Mouse (Mus musculus): ENCODE results near the gene Tmem178b.

Gene Tmem178b

DNA sequence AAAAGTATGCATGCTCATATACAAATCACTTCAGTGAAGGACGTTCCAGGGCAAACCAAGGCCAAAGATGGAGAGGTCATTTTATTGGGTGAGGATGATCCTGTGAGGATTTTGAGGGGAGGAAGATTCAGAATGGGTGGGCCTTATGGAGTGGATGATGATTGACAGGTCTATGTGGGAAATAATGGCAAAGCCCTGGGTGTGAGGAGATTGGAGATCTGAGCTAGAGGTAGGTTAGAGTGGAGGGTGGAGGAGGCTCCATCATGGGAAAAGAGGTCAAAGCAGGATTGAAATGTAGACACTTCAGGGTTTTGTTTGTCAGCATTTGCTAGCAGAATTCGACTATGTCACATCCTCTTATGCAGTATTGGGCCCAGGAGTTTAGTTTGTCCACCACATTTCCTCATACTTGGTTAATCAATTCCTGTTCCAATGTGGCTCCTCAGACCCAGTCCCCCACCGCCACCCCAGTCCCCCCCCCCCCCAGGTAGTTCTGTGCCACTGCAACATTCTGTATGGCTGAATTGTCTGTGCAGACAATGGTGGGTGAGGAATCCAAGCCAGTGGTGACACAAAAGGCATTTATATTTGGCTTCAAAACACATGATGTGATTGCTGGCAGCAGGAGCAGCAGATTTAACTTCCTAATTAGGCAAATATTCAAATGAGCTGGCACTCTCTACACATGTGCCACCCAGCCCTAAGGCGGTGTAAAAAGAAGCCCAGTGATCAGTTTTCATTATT is 150.7 kb downstream of the Tmem178b start:
- DNase-seq, result no peak

DNA sequence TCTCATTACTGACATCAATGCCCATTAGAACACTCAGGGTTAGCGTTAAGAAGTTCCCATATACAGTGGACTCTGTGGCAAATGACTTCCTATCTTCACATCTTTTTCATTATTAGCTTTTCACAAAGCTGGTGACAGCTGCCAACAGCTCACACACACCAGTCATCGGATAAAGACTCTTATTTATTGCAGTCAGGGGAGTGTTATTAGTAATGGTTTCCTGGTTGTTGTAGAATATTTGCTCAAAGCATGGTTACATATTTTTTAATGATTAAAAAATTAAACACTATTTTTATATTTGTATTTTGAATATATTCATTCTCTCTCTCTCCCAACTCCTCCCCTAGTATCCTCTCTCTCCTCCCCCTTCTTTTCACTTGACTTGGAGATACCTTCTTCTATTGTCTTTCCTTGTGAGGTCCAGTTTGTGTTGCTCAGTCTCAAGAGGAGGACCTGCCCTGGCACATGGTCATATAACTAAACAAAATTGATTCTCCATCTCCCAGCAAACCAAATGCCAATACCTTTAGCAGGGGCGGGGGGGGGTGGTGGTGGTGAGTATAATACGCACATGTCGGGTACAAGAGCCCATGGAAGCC is 151.4 kb downstream of the Tmem178b start:
- DNase-seq, result no peak

DNA sequence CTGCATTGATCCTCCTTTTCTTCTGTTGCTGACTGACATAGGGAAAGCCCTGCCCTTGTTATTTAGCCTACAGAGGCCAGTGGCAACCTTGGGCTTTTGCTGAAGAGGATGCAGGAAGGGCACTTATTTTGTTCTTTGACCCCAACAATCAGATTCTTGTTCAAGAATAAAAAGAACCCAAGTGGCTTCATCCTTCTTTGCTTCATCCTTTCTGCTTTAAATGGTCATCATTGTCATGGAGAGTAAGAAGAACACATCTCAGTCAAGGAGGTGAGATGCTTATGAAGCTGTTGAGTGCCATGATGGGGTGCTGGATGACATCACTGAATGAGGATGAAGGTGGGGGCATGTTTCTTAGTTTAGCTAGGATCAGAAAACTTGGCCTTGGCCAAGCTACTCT is 159.8 kb downstream of the Tmem178b start:
- no peak for DNase-seq

DNA sequence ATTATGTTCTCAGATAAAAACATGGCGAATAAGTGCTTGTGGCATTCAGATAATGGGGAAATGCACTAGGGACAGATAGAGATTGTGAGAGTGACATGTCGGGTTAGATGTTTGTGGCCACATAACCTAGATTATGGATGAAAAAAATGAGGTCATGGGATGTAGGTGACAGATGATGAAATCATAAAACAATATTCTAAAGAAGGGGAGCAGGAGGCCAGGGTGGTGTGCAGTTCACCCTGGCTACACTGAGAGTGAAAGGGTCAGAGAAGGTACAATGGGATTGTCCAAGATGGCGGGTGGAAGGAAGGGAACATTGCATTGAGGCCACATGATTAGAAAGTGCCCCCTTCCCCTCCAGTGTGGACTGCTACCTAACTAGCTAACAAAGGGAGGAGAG is 160.9 kb downstream of the Tmem178b start:
- DNase-seq, result no peak

DNA sequence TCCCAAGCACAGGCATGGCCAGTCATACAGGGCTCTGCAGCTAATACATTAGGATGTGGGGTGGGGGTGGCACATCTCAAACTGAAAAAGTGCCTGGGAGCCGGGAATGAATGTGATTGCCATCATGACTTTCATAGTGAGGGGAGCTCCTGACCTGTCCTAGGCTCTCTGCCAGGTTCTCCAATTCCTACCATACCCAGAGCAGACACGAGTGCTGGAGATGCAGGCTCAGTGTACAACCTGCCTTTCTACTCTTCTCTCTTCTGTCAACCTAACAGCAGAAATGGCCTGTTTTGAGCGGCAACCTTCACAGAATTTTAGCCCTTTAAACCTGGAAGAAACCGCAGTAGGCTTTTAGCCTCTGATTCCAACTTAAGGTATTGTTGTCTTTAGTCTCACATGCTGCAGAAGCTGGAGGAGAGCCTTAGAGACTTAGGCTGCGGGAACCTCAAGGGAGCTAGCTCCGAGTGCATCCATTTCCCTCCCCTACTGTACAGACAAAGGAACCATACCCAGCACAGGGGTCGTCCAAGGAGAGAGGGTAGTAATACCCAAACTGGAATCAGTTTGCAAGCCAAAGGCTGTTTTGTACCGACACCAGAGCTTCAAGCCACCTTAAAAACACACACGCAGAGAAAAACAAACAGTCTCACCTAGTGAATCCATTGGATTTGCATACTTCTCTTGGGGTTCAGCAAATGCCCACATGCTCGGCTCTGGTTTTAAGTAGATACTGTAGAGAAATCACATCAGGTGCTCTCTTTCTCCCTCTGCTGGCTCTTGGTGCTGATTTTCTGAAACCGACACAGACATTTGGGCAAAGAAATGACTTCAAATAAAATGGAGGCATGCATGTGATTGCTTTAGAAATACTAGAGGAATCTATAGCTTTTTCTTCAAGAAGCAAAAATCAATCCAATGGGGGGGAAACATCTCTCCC is 176.2 kb downstream of the Tmem178b start:
- DNase-seq, result no peak

DNA sequence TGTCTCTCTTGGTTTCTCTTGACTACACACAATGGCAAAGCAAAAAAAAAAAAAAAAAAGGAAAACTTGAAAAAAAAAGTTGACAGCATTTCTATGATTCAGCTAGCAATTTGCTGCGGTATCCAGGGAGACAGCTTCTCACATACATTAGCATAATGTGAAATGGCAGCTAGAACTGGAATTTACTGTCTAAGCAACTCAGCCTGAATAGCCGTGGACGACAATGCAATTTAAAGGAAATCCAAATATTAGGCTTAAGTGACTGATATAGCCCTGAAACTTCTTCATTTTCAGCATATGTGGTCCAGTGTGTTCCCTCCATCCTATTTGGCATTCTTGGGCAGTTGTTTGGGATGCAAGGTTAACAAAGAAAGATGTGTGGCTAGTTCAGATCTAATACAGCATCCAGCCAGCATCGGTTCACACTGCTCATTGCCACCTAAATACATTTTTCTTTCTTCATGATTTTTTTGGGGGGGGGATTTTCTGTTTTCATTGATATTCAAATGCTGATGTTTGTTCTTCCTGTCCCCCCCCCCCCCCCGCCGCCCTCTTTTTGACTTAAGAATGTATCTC is 176.9 kb downstream of the Tmem178b start:
- DNase-seq, result no peak

DNA sequence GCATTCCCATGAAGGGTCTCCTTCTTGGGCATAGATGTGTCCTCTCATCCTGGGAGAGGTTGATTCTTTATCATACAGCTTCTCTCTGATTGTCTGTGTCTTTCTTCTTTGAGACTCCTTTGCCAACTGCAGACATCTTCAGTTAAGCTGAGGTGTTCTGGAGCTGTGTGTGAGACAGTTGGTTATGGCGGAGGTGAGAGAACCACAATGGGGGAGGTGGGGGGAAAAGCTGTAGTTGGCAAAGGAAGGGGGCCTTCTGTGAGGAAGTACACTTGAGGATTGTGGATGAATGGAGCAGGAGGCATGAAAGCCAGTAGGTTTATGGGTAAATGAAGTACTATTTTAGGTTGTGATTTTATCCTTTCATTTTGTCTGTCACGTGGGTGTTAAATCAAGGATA is 178.6 kb downstream of the Tmem178b start:
- no peak for DNase-seq

DNA sequence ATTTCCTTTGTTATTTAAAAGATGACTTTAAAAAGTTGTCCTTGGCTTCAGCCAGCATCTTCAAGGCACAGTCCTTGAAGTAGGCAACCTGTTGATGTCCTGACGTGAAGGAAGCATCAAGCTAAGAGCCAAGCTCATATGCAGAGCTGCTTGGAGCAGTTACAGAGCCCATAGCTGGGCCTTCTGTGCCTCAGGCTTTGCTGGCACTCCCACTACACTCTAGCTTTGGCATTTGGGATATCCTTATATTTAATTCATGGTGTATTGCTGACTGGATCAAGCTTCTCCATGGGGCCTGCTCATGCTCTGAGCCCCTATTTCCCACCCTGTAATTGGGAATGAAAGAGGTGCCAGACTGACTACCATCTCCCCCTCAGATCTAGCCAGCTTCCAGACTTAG is 179.5 kb downstream of the Tmem178b start:
- DNase-seq, result no peak

DNA sequence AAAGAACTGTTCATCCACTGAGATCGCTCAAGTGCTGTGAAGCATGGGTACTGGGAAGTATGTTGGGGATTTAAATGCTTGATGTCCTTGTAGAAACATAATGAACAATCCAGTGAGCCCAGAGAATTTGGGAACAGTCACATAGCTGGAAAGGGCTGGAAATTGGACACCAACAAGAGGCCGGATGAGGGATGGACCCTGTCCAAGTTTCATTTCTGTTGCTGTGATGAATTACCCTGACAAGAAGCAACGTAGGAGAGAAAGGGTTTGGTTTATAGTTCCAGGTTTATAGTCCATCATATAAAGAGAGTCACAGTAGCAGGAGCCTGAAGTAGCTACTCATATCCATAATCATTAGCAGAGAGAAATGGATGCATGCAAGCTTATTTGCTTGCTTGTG is 186.4 kb downstream of the Tmem178b start:
- no peak for DNase-seq

DNA sequence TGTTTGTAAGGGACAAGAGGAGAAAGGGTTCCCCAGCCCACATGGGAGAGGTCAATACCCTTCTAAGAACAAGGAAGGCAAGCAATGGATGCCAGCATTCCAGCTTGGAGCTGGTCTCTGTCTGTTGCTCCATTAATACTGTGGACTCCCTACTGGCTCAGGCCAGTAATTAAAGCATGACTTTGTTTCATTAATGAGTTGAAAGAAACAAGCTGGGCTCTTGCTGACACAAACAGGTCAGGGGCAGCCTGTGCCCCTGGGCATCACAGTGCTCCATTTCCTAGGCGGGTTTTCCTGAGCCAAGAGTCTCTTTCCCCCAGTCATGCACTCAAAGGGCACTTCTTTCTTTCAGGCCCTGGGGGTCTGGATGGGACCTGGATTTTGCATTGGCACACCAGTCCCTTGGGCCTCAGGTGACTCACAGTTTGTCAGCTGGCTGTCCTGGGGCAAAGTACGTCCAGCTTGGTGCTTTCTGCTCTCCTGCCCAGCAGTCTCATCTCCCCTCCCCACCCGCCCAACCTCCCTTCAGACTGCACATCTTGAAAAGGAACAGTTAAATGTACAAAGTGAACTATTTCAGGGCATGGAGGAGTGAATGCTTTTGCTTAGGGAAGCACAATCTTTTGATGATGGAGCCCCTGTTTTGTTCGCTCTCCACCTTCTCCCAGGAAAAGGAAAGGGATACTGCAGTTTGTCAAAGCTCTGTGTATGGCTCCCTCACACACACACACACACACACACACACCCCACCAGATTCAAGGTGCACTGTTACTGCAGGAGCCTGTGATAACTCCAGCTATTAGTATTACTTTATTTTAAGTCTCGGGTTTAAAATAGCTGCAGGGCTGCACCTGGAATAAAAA is 188.5 kb downstream of the Tmem178b start:
- peak; percentile 26 for DNase-seq

DNA sequence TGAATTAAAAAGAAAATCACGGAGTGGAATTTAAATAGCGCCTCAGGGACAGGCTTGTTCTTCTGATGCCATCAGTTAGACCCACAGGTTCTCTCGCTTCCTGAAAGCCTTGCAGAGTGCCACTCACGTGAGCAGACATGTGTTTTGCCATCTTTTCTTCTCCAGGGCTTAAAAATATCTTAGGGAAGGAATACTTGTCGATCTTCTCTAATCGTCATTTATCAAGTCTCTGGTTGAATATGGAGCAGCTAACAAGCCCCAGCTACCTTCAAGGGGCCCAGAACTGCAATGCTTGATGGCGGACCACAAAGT is 189.1 kb downstream of the Tmem178b start:
- DNase-seq, result no peak

DNA sequence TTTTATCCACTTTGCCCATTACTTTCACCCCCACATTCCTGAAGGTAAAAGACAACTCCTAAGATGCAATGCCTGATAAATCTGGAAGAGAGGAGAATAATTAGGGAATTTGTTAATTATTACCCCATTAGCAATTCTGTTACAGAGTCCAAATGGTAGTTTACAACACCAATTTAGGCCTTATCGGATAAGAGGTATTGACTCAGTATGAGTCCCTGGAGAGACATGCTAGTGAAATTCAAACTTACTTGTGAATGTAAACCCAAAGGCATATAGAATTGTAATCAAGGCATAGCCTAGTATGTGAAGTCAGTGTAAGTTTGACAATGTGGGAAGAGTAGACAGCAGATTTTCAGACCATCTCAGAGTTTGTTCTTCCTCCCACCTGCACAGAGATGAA is 190.4 kb downstream of the Tmem178b start:
- no peak for DNase-seq

DNA sequence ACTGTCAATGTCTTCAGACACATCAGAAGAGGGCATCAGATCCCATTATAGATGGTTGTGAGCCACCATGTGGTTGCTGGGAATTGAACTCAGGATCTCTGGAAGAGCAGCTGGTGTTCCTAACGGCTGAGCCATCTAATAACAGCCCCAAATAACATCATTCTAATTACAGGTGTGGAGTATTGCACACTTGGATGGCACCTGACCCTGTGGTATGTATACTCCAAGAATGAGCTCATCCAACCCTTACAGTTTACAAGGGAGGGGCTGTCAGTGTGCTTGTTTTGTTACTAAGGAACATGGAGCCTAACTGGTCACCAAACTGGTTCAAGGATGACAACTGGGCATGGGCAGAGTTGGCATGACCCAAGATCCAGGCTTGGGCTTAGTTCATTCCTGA is 190.8 kb downstream of the Tmem178b start:
- no peak for DNase-seq

DNA sequence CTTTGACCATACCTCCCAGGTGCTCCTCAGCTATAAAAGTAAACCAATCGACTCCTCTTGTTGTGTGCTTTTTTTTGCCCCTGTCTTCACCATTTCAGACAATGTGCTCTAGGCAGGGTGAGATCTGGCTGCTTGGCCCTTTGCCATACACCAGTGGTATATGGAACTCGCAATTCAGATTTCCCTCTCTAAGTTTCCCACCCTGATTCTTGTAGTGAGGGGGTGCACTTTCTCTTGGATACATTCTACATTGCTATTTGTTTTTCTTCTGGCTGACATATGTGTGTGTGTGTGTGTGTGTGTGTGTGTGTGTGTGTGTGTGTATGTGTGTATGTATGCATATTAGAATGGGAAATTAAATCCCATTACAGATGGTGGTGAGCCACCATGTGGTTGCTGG is 191.3 kb downstream of the Tmem178b start:
- DNase-seq, result no peak

DNA sequence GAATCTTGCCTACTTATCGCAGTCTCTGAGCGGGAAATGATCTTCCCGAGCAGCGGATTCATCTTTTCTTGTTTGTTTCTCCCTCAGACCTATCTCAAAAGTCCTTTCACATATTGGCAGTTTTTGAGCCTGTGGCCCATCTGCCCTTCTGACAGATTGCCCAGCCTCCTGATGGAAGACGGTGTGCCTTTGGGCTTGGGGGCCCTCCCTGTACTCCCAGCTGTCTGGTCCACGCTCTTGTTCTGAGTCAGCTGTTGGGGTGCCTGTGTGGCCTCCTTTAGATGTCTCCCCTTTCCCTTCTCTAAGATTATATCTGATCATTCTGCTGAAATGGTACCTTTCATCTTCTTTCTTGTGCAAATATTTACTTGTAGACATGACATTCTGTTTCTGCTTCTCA is 195.4 kb downstream of the Tmem178b start:
- no peak for DNase-seq

DNA sequence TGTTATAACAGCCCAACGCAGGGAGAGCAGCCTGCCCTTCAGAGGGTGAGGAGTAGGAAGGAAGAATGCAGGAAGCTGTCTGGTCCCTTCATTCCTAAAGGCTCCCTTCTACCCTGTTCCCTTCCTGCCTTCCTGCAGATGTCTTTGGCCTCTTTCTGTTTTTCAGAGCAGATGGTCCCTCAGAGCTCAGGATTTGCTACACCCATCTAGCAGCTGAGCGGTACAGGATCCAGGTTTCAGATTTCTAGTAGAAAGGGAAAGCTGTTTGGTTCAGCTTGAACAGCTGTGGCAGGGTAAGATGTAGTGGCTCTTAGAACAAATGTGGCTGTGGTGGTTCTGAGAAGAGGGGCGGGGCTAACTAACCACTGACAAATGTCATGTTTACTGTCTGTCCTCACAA is 197.9 kb downstream of the Tmem178b start:
- no peak for DNase-seq

DNA sequence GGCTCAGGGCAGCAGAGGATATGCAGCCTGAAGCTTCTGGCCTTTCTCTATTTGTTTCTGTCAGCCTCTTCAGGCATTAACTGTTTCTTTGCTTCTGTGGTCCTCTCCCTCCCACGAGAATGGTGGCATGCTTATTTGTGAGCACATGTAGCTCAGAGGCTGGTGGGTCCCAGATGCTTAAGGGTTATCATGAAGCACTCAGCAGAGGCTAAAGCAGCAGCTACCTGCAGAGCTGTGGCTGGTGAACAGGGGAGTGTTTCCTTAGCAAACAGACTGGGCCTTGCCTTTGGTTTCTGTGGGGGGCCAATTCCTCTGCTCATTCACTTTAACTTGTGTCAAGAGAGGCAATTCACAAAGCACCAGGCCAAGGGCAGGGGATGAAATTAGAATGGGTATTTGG is 203.0 kb downstream of the Tmem178b start:
- no peak for DNase-seq

DNA sequence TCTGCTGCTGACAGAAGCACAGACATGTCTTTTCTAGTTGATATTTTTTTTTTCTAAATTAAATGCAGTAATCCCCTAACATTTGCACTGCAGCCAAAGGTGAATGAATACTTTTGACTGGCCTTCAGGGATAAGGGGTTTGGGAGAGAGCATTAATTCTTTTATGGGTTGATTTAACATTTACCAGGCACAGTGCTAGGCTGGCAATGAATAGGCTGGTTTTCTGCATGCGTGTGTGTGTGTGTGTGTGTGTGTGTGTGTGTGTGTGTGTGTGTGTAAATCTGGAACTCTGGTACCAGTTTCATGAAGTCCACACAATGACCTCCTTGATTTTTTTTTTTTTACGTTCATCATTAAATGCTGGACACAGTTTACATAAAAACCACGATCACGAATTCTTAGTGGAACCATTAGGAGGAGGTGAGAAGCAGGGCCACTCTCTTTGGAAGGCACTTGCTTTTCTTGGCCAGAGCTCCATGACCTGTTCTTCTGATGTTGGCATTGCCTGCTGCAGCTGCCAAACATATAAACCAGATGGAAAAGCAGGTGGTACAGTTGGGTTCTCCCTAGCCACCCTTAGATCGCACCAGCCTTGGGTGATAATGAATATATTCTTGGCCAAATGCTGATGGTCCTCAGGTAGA is 203.7 kb downstream of the Tmem178b start:
- no peak for DNase-seq

DNA sequence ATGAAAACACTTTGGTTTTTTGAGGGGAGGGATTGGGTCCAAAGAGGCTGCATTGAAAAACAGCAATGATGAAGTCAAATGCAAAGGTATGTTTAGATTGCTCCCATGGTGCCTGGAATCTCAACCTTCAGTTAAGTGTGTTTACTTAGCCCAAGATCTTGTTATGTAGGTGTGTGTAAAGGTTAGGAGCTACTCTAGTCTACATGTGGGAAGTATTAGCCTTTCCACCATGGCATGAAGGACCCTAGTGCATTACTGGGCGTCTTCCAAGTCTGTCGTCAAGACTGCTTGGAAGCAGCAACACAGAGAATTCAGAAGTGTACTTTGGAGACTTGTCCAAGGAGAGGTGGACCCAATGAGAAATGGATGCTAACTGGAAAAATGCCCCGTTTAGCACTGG is 205.3 kb downstream of the Tmem178b start:
- no peak for DNase-seq

DNA sequence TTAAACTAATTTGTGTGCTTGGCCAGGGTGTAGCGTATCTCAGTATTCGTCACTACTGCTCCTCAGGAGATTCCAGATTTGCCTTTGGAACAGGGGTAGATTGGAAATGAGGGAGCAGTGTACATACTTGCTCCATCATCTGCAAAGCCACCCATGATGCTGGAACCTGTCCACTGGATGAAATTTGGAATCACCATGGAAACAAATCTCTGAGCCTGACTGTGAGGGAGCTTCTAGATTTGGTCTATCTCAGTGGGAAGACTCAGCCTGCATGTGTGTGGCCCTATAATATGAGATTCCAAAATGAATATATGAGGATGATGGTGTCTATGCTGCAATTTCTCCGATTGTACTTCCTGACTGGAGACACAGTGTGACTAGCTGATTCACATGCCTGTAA is 210.7 kb downstream of the Tmem178b start:
- no peak for DNase-seq

DNA sequence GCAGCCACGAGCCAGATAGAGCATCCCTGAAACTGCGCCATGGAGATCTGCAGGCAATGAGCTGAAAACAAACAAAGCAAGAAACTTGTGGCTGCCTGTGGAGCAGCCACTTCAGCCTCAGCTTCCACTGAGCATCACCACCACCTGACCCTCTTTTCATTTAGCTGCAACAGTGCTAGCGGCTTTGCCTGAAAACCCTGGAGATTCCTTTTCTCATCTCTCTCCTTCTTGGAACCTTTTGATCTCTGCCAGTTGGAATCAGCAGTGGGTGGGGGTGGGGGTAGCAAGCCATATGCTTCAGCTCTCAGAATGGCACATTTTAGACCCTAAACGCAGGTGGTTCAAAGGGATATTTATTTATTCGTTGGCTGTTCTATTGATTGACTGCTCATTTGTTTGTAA is 218.2 kb downstream of the Tmem178b start:
- DNase-seq, result no peak

DNA sequence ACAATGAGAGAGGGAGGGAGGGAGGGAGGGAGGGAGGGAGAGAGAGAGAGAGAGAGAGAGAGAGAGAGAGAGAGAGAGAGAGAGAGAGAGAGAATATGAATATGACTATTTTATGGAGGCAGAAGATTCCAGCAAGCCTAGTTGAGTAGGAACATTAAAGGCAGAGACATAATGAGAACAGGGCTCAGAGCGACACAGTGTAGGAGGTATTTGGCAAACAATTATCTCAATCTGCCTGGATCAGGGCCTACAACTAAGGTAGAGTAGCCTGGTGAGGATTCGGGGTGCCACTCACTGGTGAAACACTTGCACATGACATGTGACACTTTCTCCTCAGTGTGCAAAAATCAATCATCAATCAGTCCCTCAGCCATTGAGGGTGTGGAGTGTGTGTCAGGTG is 225.4 kb downstream of the Tmem178b start:
- no peak for DNase-seq

All from kidney, postnatal 14 days (tissue).